ENCODE assay signal across 8 mouse cellular contexts in the genomic region with DNA sequence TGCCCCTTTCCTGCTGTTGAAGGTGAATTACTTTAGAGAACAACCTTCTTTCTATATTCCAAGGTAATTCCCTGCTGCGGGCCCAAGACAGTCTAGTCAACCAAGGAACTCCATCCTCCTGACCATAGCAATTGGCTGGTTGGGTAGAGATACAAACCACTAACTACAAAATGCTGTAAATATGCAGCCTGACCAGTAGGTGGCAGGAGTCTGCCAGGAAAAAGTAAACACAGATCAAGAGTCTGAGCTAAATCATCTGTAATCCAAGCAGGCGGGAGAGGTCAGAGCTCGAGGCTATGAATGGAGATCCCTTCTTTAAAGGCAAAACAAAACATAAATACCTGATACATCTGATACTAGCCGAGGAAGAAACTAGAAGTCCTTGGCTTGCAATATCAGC. TPM values are rescaled to one million over a fixed set of nuclear protein-coding genes. Genes with fewer than 3 reads are reported as not detected.
DNase-seq lines count a peak whose midpoint lies in the region; TF ChIP-seq lines count a peak whose summit lies in the region.

No protein-coding gene starts in this region.

- no peak overlapping the region for H3K27ac ChIP-seq in heart, adult 2 months
- no peak overlapping the region for H3K27ac ChIP-seq in embryonic facial prominence, embryonic 10.5 days (replicated peaks)
- no peak overlapping the region for H3K27ac ChIP-seq in spleen, adult 2 months (ENCODE audit: insufficient read depth, low read length)

- no peaks in the 10 kb centered on the region for H3K79me2 ChIP-seq in heart, adult 2 months (replicated peaks; ENCODE audit: control insufficient read depth, insufficient read depth, low read length)

- TF ChIP-seq CTCF in heart, adult 2 months (IDR thresholded peaks at IDR 0.05) = peak; percentile 94
- TF ChIP-seq CTCF in lung, adult 2 months (IDR thresholded peaks at IDR 0.05; ENCODE audit: insufficient read depth, low read length) = 0 out of 2 replicates have a peak, but pooled peaks have one; percentile 10
- no peak; the same call in 1 of the 2 replicates for TF ChIP-seq CTCF in spleen, adult 2 months (IDR thresholded peaks at IDR 0.05; ENCODE audit: extremely low read depth, insufficient read depth, insufficient read length, insufficient replicate concordance)

- H3K27me3 ChIP-seq in heart, adult 2 months (ENCODE audit: control insufficient read depth, insufficient read depth, low read length) = no peaks in the 10 kb centered on the region
- H3K27me3 ChIP-seq in embryonic facial prominence, embryonic 10.5 days (replicated peaks; ENCODE audit: low read depth, poor library complexity, severe bottlenecking) = no peaks in the 10 kb centered on the region
- no peaks in the 10 kb centered on the region for H3K27me3 ChIP-seq in spleen, adult 2 months (ENCODE audit: control insufficient read depth, insufficient read depth, low read length)

- TF ChIP-seq EP300 in heart, adult 2 months (IDR thresholded peaks at IDR 0.05; ENCODE audit: insufficient read depth, low read depth, low read length) = no peak

- intact Hi-C loops in heart, adult 2 months (cut with DNase I) = loop anchor here (1.0 kb wide), 1 partner anchor 193 kb away; no protein-coding TSS in a partner anchor
- intact Hi-C loops in heart, postnatal 25 days (cut with DNase I) = loop anchor here (1.0 kb wide), 1 partner anchor 193 kb away; no protein-coding TSS in a partner anchor

- no peaks in the 10 kb centered on the region for H3K36me3 ChIP-seq in heart, adult 2 months (ENCODE audit: control insufficient read depth, insufficient read depth, low read length)
- H3K36me3 ChIP-seq in embryonic facial prominence, embryonic 10.5 days (replicated peaks) = peaks cover 51% of the 10 kb centered on the region
- peaks cover 23% of the 10 kb centered on the region for H3K36me3 ChIP-seq in spleen, adult 2 months (ENCODE audit: control insufficient read depth, insufficient read depth, low read length)

- H3K9me3 ChIP-seq in embryonic facial prominence, embryonic 10.5 days = no peaks in the 10 kb centered on the region

- H3K4me3 ChIP-seq in heart, adult 2 months = no peak overlapping the region
- no peak overlapping the region for H3K4me3 ChIP-seq in embryonic facial prominence, embryonic 10.5 days
- no peak overlapping the region for H3K4me3 ChIP-seq in lung, adult 2 months (replicated peaks; ENCODE audit: extremely low read depth, low read depth, low read length)
- no peak overlapping the region for H3K4me3 ChIP-seq in spleen, adult 2 months (ENCODE audit: extremely low read depth, insufficient read depth, insufficient read length)

- TF ChIP-seq POLR2A in heart, adult 2 months (IDR thresholded peaks at IDR 0.05; ENCODE audit: insufficient read depth, low read depth, low read length) = no peak
- TF ChIP-seq POLR2A in lung, adult 2 months (IDR thresholded peaks at IDR 0.05; ENCODE audit: borderline replicate concordance, extremely low read depth, low read depth, low read length) = no peak
- no peak for TF ChIP-seq POLR2A in spleen, adult 2 months (IDR thresholded peaks at IDR 0.05; ENCODE audit: low read depth, low read length)

- no peak overlapping the region for H3K9ac ChIP-seq in heart, adult 2 months (ENCODE audit: low read depth, low read length)

- peak; percentile 29 to 54 for DNase-seq in heart, adult 2 months
- no peak for DNase-seq in heart, postnatal 25 days (ENCODE audit: low spot score)
- peak; percentile 67 to 70 for DNase-seq in B cell, adult 2 months
- peak; percentile 42 for DNase-seq in adrenal gland, postnatal 25 days
- DNase-seq in embryonic facial prominence, embryonic 10.5 days (ENCODE audit: low spot score) = peak; percentile 57
- DNase-seq in kidney, adult 8-10 months = peak; percentile 26 to 33
- peak; percentile 47 for DNase-seq in lung, adult 2 months
- DNase-seq in spleen, adult 2 months (ENCODE audit: low read depth in 1 of 2, low spot score in 2 of 2) = peak; percentile 12 to 45

- WGBS in heart, adult 2 months = 16% methylated on average over 4 of the region's 4 CpGs
- 28% methylated on average over 4 of the region's 4 CpGs for WGBS in embryonic facial prominence, embryonic 10.5 days
- 25% methylated on average over 4 of the region's 4 CpGs for WGBS in lung, adult 2 months
- 42% methylated on average over 4 of the region's 4 CpGs for WGBS in spleen, adult 2 months

- H3K4me1 ChIP-seq in heart, adult 2 months (ENCODE audit: control insufficient read depth, insufficient read depth, low read length) = no peaks in the 10 kb centered on the region
- H3K4me1 ChIP-seq in embryonic facial prominence, embryonic 10.5 days = peaks cover 4% of the 10 kb centered on the region
- H3K4me1 ChIP-seq in lung, adult 2 months (ENCODE audit: control insufficient read depth, insufficient read depth, low read length) = no peaks in the 10 kb centered on the region
- H3K4me1 ChIP-seq in spleen, adult 2 months (ENCODE audit: control insufficient read depth, insufficient read depth, insufficient read length) = no peaks in the 10 kb centered on the region

RNA-seq across cellular contexts. Expression of gene Zcchc17, which starts 18.1 kb away (rescaled TPM):
- total RNA-seq in heart, adult 2 months (2021) = 10 to 100 TPM; 25.8 to 30.7 TPM
- polyA plus RNA-seq in heart, adult 2 months (2012; rRNA removed) = 15.0 and 25.6 TPM in 2 replicates
- total RNA-seq in heart, postnatal 25 days (2021) = 10 to 100 TPM; 26.2 to 28.9 TPM
- 40.3 and 43.1 TPM in 2 replicates for total RNA-seq in adrenal gland, postnatal 25 days (2021)
- 70.9 and 73.3 TPM in 2 replicates for polyA plus RNA-seq in embryonic facial prominence, embryonic 10.5 days (2016; fragmentation: Nextera tagmentation; extraction: Ambion mirVana)
- 17.3 and 18.2 TPM in 2 replicates for polyA plus RNA-seq in lung, adult 2 months (2012; rRNA removed)
- 13.0 and 13.3 TPM in 2 replicates for polyA plus RNA-seq in spleen, adult 2 months (2012; rRNA removed)

RNA-seq across cellular contexts. Expression of gene Snrnp40, which starts 18.2 kb away (rescaled TPM):
- 10 to 100 TPM; 14.5 to 14.9 TPM for total RNA-seq in heart, adult 2 months (2021)
- polyA plus RNA-seq in heart, adult 2 months (2012; rRNA removed) = 15.7 and 22.6 TPM in 2 replicates
- 10 to 100 TPM; 14.8 to 15.0 TPM for total RNA-seq in heart, postnatal 25 days (2021)
- 34.9 and 36.3 TPM in 2 replicates for total RNA-seq in adrenal gland, postnatal 25 days (2021)
- 220 and 225 TPM in 2 replicates for polyA plus RNA-seq in embryonic facial prominence, embryonic 10.5 days (2016; fragmentation: Nextera tagmentation; extraction: Ambion mirVana)
- 18.1 and 26.2 TPM in 2 replicates for polyA plus RNA-seq in lung, adult 2 months (2012; rRNA removed)
- polyA plus RNA-seq in spleen, adult 2 months (2012; rRNA removed) = 30.3 and 40.3 TPM in 2 replicates

RNA-seq across cellular contexts. Expression of gene Gm10570, which starts 33.2 kb away (rescaled TPM):
- not detected for total RNA-seq in heart, adult 2 months (2021)
- 0.27 and 0.73 TPM in 2 replicates for polyA plus RNA-seq in heart, adult 2 months (2012; rRNA removed)
- under 1 TPM in 1 of 2 experiments, not detected in 1; 0.75 TPM for total RNA-seq in heart, postnatal 25 days (2021)
- total RNA-seq in adrenal gland, postnatal 25 days (2021) = not detected in 2 replicates
- polyA plus RNA-seq in embryonic facial prominence, embryonic 10.5 days (2016; fragmentation: Nextera tagmentation; extraction: Ambion mirVana) = 0.77 TPM in 1 of 2 replicates, not detected in the other
- polyA plus RNA-seq in lung, adult 2 months (2012; rRNA removed) = 0.40 TPM in 1 of 2 replicates, not detected in the other
- polyA plus RNA-seq in spleen, adult 2 months (2012; rRNA removed) = not detected in 2 replicates

RNA-seq across cellular contexts. Expression of gene Fabp3, which starts 33.3 kb away (rescaled TPM):
- total RNA-seq in heart, adult 2 months (2021) = 1,000 to 10,000 TPM; 5,566 to 6,234 TPM
- 6,657 and 8,958 TPM in 2 replicates for polyA plus RNA-seq in heart, adult 2 months (2012; rRNA removed)
- 1,000 to 10,000 TPM; 5,192 to 5,215 TPM for total RNA-seq in heart, postnatal 25 days (2021)
- 44.7 and 45.0 TPM in 2 replicates for total RNA-seq in adrenal gland, postnatal 25 days (2021)
- 15.6 and 16.2 TPM in 2 replicates for polyA plus RNA-seq in embryonic facial prominence, embryonic 10.5 days (2016; fragmentation: Nextera tagmentation; extraction: Ambion mirVana)
- 48.5 and 75.4 TPM in 2 replicates for polyA plus RNA-seq in lung, adult 2 months (2012; rRNA removed)
- 0.38 and 0.54 TPM in 2 replicates for polyA plus RNA-seq in spleen, adult 2 months (2012; rRNA removed)
